Mouse (Mus musculus): ENCODE measurements around the gene Pla2g6. TPM values are rescaled to one million over a fixed set of nuclear protein-coding genes. Genes with fewer than 3 reads are reported as not detected.

Pla2g6 gene
- 26.1 and 27.9 TPM in 2 replicates for polyA plus RNA-seq (2015; fragmentation: Nextera tagmentation; extraction: Ambion mirVana)

- peak within 1 kb of the TSS; percentile 94 for H3K27ac ChIP-seq (replicated peaks)
- H3K9ac ChIP-seq (replicated peaks), result peak within 1 kb of the TSS; percentile 68
- H3K4me1 ChIP-seq, result peaks cover 44% of the 10 kb centered on the region
- no peaks in the 10 kb centered on the region for H3K9me3 ChIP-seq (replicated peaks)
- peak within 1 kb of the TSS; percentile 86 for H3K4me2 ChIP-seq
- peak; percentile 97 for ATAC-seq (ENCODE audit: low FRiP score)
- no peaks in the 10 kb centered on the region for H3K36me3 ChIP-seq
- peak within 1 kb of the TSS; percentile 61 for H3K4me3 ChIP-seq (replicated peaks)
- H3K27me3 ChIP-seq (replicated peaks), result no peaks in the 10 kb centered on the region
- WGBS, result 4% methylated on average over 44 of the region's 46 CpGs
Observed at GRCm38 (mm10) chr15:79328058-79328938, at the start of gene Pla2g6. Pla2g6 (minus strand) TSS chr15:79328390.

- no peak overlapping the region for H3K9ac ChIP-seq (replicated peaks)
- no peak overlapping the region for H3K27ac ChIP-seq (replicated peaks)
- H3K9me3 ChIP-seq (replicated peaks), result no peaks in the 10 kb centered on the region
- H3K4me2 ChIP-seq, result no peak overlapping the region
- H3K4me3 ChIP-seq (replicated peaks), result no peak overlapping the region
- H3K4me1 ChIP-seq, result peaks cover 12% of the 10 kb centered on the region
- ATAC-seq (ENCODE audit: low FRiP score), result no peak
- peaks cover 54% of the 10 kb centered on the region for H3K36me3 ChIP-seq
- 91% methylated on average over 6 of the region's 6 CpGs for WGBS
- H3K27me3 ChIP-seq (replicated peaks), result no peaks in the 10 kb centered on the region
Observed at GRCm38 (mm10) chr15:79377681-79378080, 49.5 kb upstream of the Pla2g6 start.

GRCm38 (mm10) chr15:79374760-79375159, 46.6 kb upstream of the Pla2g6 start:
- Histone ChIP-seq H3K36me3 (peaks cover 66% of the 10 kb centered on the region), H3K27me3 (replicated peaks) (no peaks in the 10 kb centered on the region), H3K4me1 (no peaks in the 10 kb centered on the region), H3K4me2 (no peak overlapping the region), H3K9ac (replicated peaks) (no peak overlapping the region), H3K4me3 (replicated peaks) (no peak overlapping the region), H3K27ac (replicated peaks) (no peak overlapping the region), H3K9me3 (replicated peaks) (no peaks in the 10 kb centered on the region)
- WGBS, result 40% methylated on average over 3 of the region's 3 CpGs
- ATAC-seq (ENCODE audit: low FRiP score), result no peak

GRCm38 (mm10) chr15:79370281-79370843, 42.2 kb upstream of the Pla2g6 start:
- no peak overlapping the region for H3K9ac ChIP-seq (replicated peaks)
- no peaks in the 10 kb centered on the region for H3K9me3 ChIP-seq (replicated peaks)
- peaks cover 74% of the 10 kb centered on the region for H3K36me3 ChIP-seq
- H3K27ac ChIP-seq (replicated peaks), result no peak overlapping the region
- H3K27me3 ChIP-seq (replicated peaks), result no peaks in the 10 kb centered on the region
- no peak overlapping the region for H3K4me3 ChIP-seq (replicated peaks)
- H3K4me2 ChIP-seq, result no peak overlapping the region
- 83% methylated on average over 7 of the region's 7 CpGs for WGBS
- ATAC-seq (ENCODE audit: low FRiP score), result no peak
- H3K4me1 ChIP-seq, result 0 out of 2 replicates have a peak, but pooled peaks cover 2% of the 10 kb centered on the region

- Histone ChIP-seq H3K27me3 (replicated peaks) (no peaks in the 10 kb centered on the region), H3K4me2 (no peak overlapping the region), H3K36me3 (peaks cover 75% of the 10 kb centered on the region), H3K4me1 (0 out of 2 replicates have a peak, but pooled peaks cover 2% of the 10 kb centered on the region), H3K27ac (replicated peaks) (no peak overlapping the region), H3K9ac (replicated peaks) (no peak overlapping the region), H3K9me3 (replicated peaks) (no peaks in the 10 kb centered on the region), H3K4me3 (replicated peaks) (no peak overlapping the region)
- WGBS, result 82% methylated on average over 15 of the region's 15 CpGs
- ATAC-seq (ENCODE audit: low FRiP score), result no peak
Observed at GRCm38 (mm10) chr15:79369452-79370280, 41.5 kb upstream of the Pla2g6 start.

GRCm38 (mm10) chr15:79368861-79369440, 40.8 kb upstream of the Pla2g6 start:
- Histone ChIP-seq H3K4me3 (replicated peaks) (no peak overlapping the region), H3K4me2 (no peak overlapping the region), H3K27me3 (replicated peaks) (no peaks in the 10 kb centered on the region), H3K4me1 (0 out of 2 replicates have a peak, but pooled peaks cover 2% of the 10 kb centered on the region), H3K27ac (replicated peaks) (peak overlapping the region; percentile 60; the same call in 1 of the 2 replicates), H3K9me3 (replicated peaks) (no peaks in the 10 kb centered on the region), H3K9ac (replicated peaks) (no peak overlapping the region), H3K36me3 (peaks cover 75% of the 10 kb centered on the region)
- 95% methylated on average over 8 of the region's 8 CpGs for WGBS
- no peak for ATAC-seq (ENCODE audit: low FRiP score)

GRCm38 (mm10) chr15:79368313-79368811, 40.2 kb upstream of the Pla2g6 start:
- H3K9me3 ChIP-seq (replicated peaks), result no peaks in the 10 kb centered on the region
- ATAC-seq (ENCODE audit: low FRiP score), result no peak
- peaks cover 76% of the 10 kb centered on the region for H3K36me3 ChIP-seq
- 0 out of 2 replicates have a peak, but pooled peaks cover 2% of the 10 kb centered on the region for H3K4me1 ChIP-seq
- no peak overlapping the region for H3K4me2 ChIP-seq
- WGBS, result 65% methylated on average over 14 of the region's 14 CpGs
- H3K27ac ChIP-seq (replicated peaks), result peak overlapping the region; percentile 60
- H3K4me3 ChIP-seq (replicated peaks), result no peak overlapping the region
- no peak overlapping the region for H3K9ac ChIP-seq (replicated peaks)
- H3K27me3 ChIP-seq (replicated peaks), result no peaks in the 10 kb centered on the region

- Histone ChIP-seq H3K4me2 (no peak overlapping the region), H3K4me3 (replicated peaks) (no peak overlapping the region), H3K9ac (replicated peaks) (no peak overlapping the region), H3K36me3 (peaks cover 76% of the 10 kb centered on the region), H3K27me3 (replicated peaks) (no peaks in the 10 kb centered on the region), H3K9me3 (replicated peaks) (no peaks in the 10 kb centered on the region), H3K4me1 (0 out of 2 replicates have a peak, but pooled peaks cover 2% of the 10 kb centered on the region), H3K27ac (replicated peaks) (no peak overlapping the region)
- ATAC-seq (ENCODE audit: low FRiP score), result no peak
- WGBS, result 91% methylated on average over 5 of the region's 5 CpGs
Observed at GRCm38 (mm10) chr15:79366402-79366801, 38.2 kb upstream of the Pla2g6 start.

- 98% methylated on average over 12 of the region's 12 CpGs for WGBS
- Histone ChIP-seq H3K9me3 (replicated peaks) (no peaks in the 10 kb centered on the region), H3K27me3 (replicated peaks) (no peaks in the 10 kb centered on the region), H3K4me2 (no peak overlapping the region), H3K36me3 (peaks cover 78% of the 10 kb centered on the region), H3K4me1 (peaks cover 6% of the 10 kb centered on the region; the same call in 1 of the 2 replicates), H3K9ac (replicated peaks) (no peak overlapping the region), H3K4me3 (replicated peaks) (no peak overlapping the region), H3K27ac (replicated peaks) (no peak overlapping the region)
- no peak for ATAC-seq (ENCODE audit: low FRiP score)
Observed at GRCm38 (mm10) chr15:79365068-79365467, 36.9 kb upstream of the Pla2g6 start.

GRCm38 (mm10) chr15:79364120-79364519, 35.9 kb upstream of the Pla2g6 start:
- WGBS, result 77% methylated on average over 6 of the region's 6 CpGs
- Histone ChIP-seq H3K9ac (replicated peaks) (no peak overlapping the region), H3K36me3 (peaks cover 73% of the 10 kb centered on the region)

GRCm38 (mm10) chr15:79361023-79361422, 32.8 kb upstream of the Pla2g6 start:
- WGBS, result 73% methylated on average over 4 of the region's 4 CpGs
- Histone ChIP-seq H3K4me1 (peaks cover 32% of the 10 kb centered on the region), H3K27ac (replicated peaks) (no peak overlapping the region), H3K9me3 (replicated peaks) (no peaks in the 10 kb centered on the region), H3K36me3 (peaks cover 48% of the 10 kb centered on the region), H3K4me3 (replicated peaks) (no peak overlapping the region), H3K27me3 (replicated peaks) (peaks cover 6% of the 10 kb centered on the region), H3K4me2 (no peak overlapping the region), H3K9ac (replicated peaks) (no peak overlapping the region)
- ATAC-seq (ENCODE audit: low FRiP score), result no peak

More at GRCm38 (mm10) chr15:79364120-79364519, 35.9 kb upstream of the Pla2g6 start:
- Histone ChIP-seq H3K4me2 (no peak overlapping the region), H3K4me1 (peaks cover 10% of the 10 kb centered on the region; the same call in 1 of the 2 replicates), H3K4me3 (replicated peaks) (no peak overlapping the region), H3K27me3 (replicated peaks) (no peaks in the 10 kb centered on the region), H3K27ac (replicated peaks) (no peak overlapping the region), H3K9me3 (replicated peaks) (no peaks in the 10 kb centered on the region)
- ATAC-seq (ENCODE audit: low FRiP score), result no peak
